ENCODE assay signal across 24 mouse cellular contexts in the genomic region with DNA sequence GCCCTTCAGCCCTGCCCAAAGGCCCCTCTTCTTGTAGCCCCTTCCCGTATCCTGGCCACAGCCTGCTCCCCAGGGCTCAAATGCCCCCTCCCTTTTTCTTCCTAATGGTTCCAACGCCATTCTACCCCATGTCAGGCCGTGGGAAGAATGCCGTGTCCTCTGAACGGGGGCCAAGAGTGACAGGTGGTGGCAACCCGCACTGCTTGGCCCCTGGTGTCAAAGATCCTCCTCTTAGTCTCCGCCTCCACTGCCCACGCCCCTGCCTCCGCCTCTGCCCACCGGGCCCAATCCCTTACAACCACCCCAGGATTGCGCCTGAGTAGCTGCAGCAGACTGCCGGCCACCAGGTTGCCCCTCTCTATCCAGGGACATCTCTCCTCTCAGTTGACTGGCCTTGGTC. TPM values are rescaled to one million over a fixed set of nuclear protein-coding genes. Genes with fewer than 3 reads are reported as not detected.
DNase-seq lines count a peak whose midpoint lies in the region; ATAC-seq lines count a peak whose summit lies in the region.
"Had no signal": no experiment of that assay in that cellular context is flagged by ENCODE, and none has a peak within 500 bp of the region (broad histone marks: within the 10 kb centered on the region; RNA-seq: fewer than 3 reads in every experiment).

A gene (plus strand): TSS at position 322 of the 400 bp plus-strand sequence.

- H3K4me2 ChIP-seq in limb, embryonic 15.5 days = no peak within 1 kb of the TSS
- H3K4me2 ChIP-seq: heart, embryonic 12.5 days; liver, embryonic 11.5 days; stomach, embryonic 15.5 days had no signal

- intact Hi-C loops in heart, postnatal 10 days (cut with DNase I) = no loop called here
- intact Hi-C loops in gastrocnemius, postnatal 14 days (cut with DNase I; ENCODE audit: low total_unique reads) = no loop called here

- H3K4me1 ChIP-seq in heart, embryonic 10.5 days = peaks cover 45% of the 10 kb centered on the region
- peaks cover 30% of the 10 kb centered on the region for H3K4me1 ChIP-seq in limb, embryonic 15.5 days

- ATAC-seq in limb, embryonic 15.5 days (ENCODE audit: insufficient number of reproducible peaks, low FRiP score, low TSS enrichment, low read depth) = peak; percentile 12; the same call in 1 of the 2 replicates
- ATAC-seq: forebrain, embryonic 14.5 days had no signal

- WGBS in heart, embryonic 10.5 days = 21% methylated on average over 12 of the region's 12 CpGs
- 14% methylated on average over 12 of the region's 12 CpGs for WGBS in limb, embryonic 15.5 days

- H3K36me3 ChIP-seq in heart, embryonic 10.5 days = no peaks in the 10 kb centered on the region
- no peaks in the 10 kb centered on the region for H3K36me3 ChIP-seq in limb, embryonic 15.5 days
- H3K36me3 ChIP-seq: G1E; heart, embryonic 12.5 days; stomach, embryonic 15.5 days had no signal

- H3K9me3 ChIP-seq in heart, embryonic 10.5 days = no peaks in the 10 kb centered on the region
- no peaks in the 10 kb centered on the region for H3K9me3 ChIP-seq in limb, embryonic 15.5 days
- H3K9me3 ChIP-seq: G1E; heart, embryonic 12.5 days; stomach, embryonic 15.5 days had no signal

- H3K9ac ChIP-seq in limb, embryonic 15.5 days = no peak within 1 kb of the TSS
- H3K9ac ChIP-seq: heart, embryonic 12.5 days; stomach, embryonic 15.5 days had no signal

- H3K27me3 ChIP-seq in heart, embryonic 10.5 days (ENCODE audit: insufficient read depth, poor library complexity, severe bottlenecking) = peaks cover 47% of the 10 kb centered on the region
- peaks cover 39% of the 10 kb centered on the region for H3K27me3 ChIP-seq in limb, embryonic 15.5 days

- H3K27ac ChIP-seq in heart, embryonic 10.5 days = peak within 1 kb of the TSS; percentile 6; the same call in 1 of the 2 replicates
- no peak within 1 kb of the TSS for H3K27ac ChIP-seq in limb, embryonic 15.5 days
- H3K27ac ChIP-seq: stomach, embryonic 15.5 days had no signal

- no peak for DNase-seq in heart, embryonic 10.5 days (ENCODE audit: low spot score)
- DNase-seq in heart, postnatal 10 days = no peak
- DNase-seq in gastrocnemius, adult 18-20 months (ENCODE audit: low spot score) = peak; percentile 92
- peak; percentile 84 for DNase-seq in gastrocnemius, postnatal 14 days
- no peak for DNase-seq in adrenal gland, postnatal 4 days (ENCODE audit: low spot score in 2 of 2)
- no peak for DNase-seq in kidney, postnatal 10 days
- DNase-seq: adrenal gland, adult 8-10 months; kidney, adult 18-20 months; kidney, postnatal 25 days; lung, adult 2 months; lung, postnatal 36 days; right cerebral cortex, adult 18-20 months; thymus, adult 2 months had no signal

- no peak within 1 kb of the TSS for H3K4me3 ChIP-seq in heart, embryonic 10.5 days
- no peak within 1 kb of the TSS for H3K4me3 ChIP-seq in limb, embryonic 15.5 days
- H3K4me3 ChIP-seq: erythroblast, embryonic 14.5 days; heart, embryonic 12.5 days; stomach, embryonic 15.5 days had no signal

RNA-seq across cellular contexts. Expression of the gene that starts here (rescaled TPM):
- 0.05 and 0.07 TPM in 2 replicates for polyA plus RNA-seq in heart, embryonic 10.5 days (2016; fragmentation: Nextera tagmentation; extraction: Ambion mirVana)
- total RNA-seq in heart, postnatal 10 days (2021) = under 1 TPM; 0.25 to 0.38 TPM
- total RNA-seq in gastrocnemius, adult 18-20 months (2021) = 100 to 1,000 TPM; 671 to 798 TPM
- 100 to 1,000 TPM; 150 to 230 TPM for total RNA-seq in gastrocnemius, postnatal 14 days (2021)
- polyA plus RNA-seq in limb, embryonic 15.5 days (2015; fragmentation: Nextera tagmentation; extraction: Ambion mirVana) = 0.90 and 4.2 TPM in 2 replicates
- 1 to 10 TPM in 1 of 2 experiments, under 1 TPM in 1; 0.50 to 2.9 TPM for total RNA-seq in adrenal gland, postnatal 4 days (2021)
- total RNA-seq: hematopoietic stem cell, adult 5-6 weeks; layer of hippocampus, postnatal 10 days; neutrophil, adult 5-6 weeks had no signal
- polyA plus RNA-seq: brain, embryonic 14.5 days; erythroblast, embryonic 14.5 days; forebrain, embryonic 14.5 days; G1E; liver, embryonic 11.5 days had no signal

Comparison
In these comparisons a context has a peak if more than half of its experiments do, and no peak if none do; other contexts are left out.
1. RNA of the gene that starts here (total RNA-seq): 671 to 798 TPM in gastrocnemius, adult 18-20 months and 150 to 230 TPM in gastrocnemius, postnatal 14 days; 0.50 to 2.9 TPM in adrenal gland, postnatal 4 days and 0.25 to 0.38 TPM in heart, postnatal 10 days; every median in the first group is over 10 times any median in the second.
2. DNase-seq: peak in gastrocnemius, adult 18-20 months (single experiment) and gastrocnemius, postnatal 14 days (single experiment); none in heart, embryonic 10.5 days (single experiment), heart, postnatal 10 days (0 of 2), adrenal gland, postnatal 4 days (0 of 2) and kidney, postnatal 10 days (single experiment).